Comparison of ENCODE assay signal across 19 mouse cellular contexts in the genomic region with DNA sequence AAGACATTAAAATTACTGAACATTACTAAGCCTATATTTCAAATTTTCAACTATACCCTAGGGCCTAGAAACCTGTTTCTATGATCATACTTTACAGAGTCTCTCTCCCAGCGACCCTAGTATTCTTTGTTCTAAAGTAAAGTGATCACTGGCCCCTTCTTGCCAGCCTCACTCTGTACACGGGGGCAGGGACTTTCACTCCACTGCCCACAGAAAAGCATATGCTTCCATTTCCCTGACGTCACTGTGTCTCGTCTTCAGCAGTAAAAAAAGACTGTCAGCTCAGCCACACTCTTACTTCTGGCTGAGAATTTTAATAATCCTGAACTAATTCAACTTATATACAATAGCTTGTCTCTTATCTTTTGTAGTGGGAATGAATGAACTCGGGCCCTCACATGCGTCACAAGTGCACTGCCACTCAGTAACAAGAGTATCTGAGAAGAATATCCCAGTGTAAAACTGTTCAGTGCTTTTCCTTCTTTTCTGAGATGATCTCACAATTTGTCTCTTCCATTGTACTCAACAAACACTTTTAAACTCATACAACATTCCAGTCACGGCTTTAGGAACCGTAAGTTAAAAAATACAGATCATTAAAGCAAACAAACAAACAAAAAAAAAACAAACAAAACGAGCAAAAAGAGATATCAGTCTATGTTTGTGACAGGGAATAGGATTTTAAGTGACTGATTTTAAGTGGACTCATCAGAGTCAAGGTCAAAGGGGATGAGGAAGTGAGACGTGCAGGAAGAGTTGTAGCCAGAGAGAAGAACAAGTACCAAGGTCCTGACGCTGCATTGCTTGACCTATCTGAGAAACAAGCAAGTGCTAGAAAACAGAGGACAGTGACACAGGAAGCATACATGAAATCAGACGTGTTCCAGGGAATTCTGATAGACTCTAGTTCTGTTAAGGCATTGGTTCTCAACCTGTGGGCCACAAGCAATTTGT.
DNase-seq lines count a peak whose midpoint lies in the region; ATAC-seq and TF ChIP-seq lines count a peak whose summit lies in the region.
"Had no signal": no experiment of that assay in that cellular context is flagged by ENCODE, and none has a peak within 500 bp of the region (broad histone marks: within the 10 kb centered on the region; RNA-seq: fewer than 3 reads in every experiment).

No protein-coding gene starts in this region.

- H3K4me1 ChIP-seq in forebrain, embryonic 12.5 days = peaks cover 4% of the 10 kb centered on the region
- H3K4me1 ChIP-seq in forebrain, embryonic 10.5 days = peaks cover 5% of the 10 kb centered on the region; the same call in 1 of the 2 replicates
- H3K4me1 ChIP-seq in midbrain, embryonic 12.5 days = peaks cover 8% of the 10 kb centered on the region; the same call in 1 of the 2 replicates
- no peaks in the 10 kb centered on the region for H3K4me1 ChIP-seq in midbrain, postnatal 0 days (ENCODE audit: insufficient read depth, low read length)
- H3K4me1 ChIP-seq in forebrain, embryonic 16.5 days (replicated peaks; ENCODE audit: control insufficient read depth, insufficient read depth, low read length) = no peaks in the 10 kb centered on the region
- H3K4me1 ChIP-seq: embryonic facial prominence, embryonic 12.5 days; heart, embryonic 12.5 days; hindbrain, embryonic 15.5 days had no signal

- no peak overlapping the region for H3K4me2 ChIP-seq in forebrain, embryonic 12.5 days
- no peak overlapping the region for H3K4me2 ChIP-seq in midbrain, embryonic 12.5 days (replicated peaks)
- H3K4me2 ChIP-seq in midbrain, postnatal 0 days (ENCODE audit: low read depth, low read length, poor library complexity, severe bottlenecking) = no peak overlapping the region
- H3K4me2 ChIP-seq in forebrain, embryonic 16.5 days (ENCODE audit: low read length) = no peak overlapping the region
- H3K4me2 ChIP-seq: embryonic facial prominence, embryonic 12.5 days; heart, embryonic 12.5 days; hindbrain, embryonic 15.5 days had no signal

- ATAC-seq in forebrain, embryonic 12.5 days (ENCODE audit: low FRiP score) = peak; percentile 46; the same call in 1 of the 2 replicates
- ATAC-seq in midbrain, embryonic 12.5 days (ENCODE audit: low FRiP score, low read depth) = peak; percentile 73
- ATAC-seq in midbrain, postnatal 0 days (ENCODE audit: low FRiP score) = no peak; the same call in 1 of the 2 replicates
- ATAC-seq in forebrain, embryonic 16.5 days = peak; percentile 38; the same call in 1 of the 2 replicates
- ATAC-seq: inflammation-experienced regulatory T-cells, adult 6 months; intestine, postnatal 0 days had no signal

- H3K9ac ChIP-seq in forebrain, embryonic 12.5 days = no peak overlapping the region
- no peak overlapping the region for H3K9ac ChIP-seq in midbrain, embryonic 12.5 days (replicated peaks)
- H3K9ac ChIP-seq in midbrain, postnatal 0 days (replicated peaks; ENCODE audit: low read length, poor library complexity, severe bottlenecking) = no peak overlapping the region
- H3K9ac ChIP-seq in forebrain, embryonic 16.5 days (replicated peaks; ENCODE audit: low read depth, low read length) = no peak overlapping the region
- H3K9ac ChIP-seq: embryonic facial prominence, embryonic 12.5 days; heart, embryonic 12.5 days; hindbrain, embryonic 15.5 days had no signal

- no peaks in the 10 kb centered on the region for H3K27me3 ChIP-seq in forebrain, embryonic 12.5 days
- H3K27me3 ChIP-seq in forebrain, embryonic 10.5 days (ENCODE audit: poor library complexity, severe bottlenecking) = no peaks in the 10 kb centered on the region
- no peaks in the 10 kb centered on the region for H3K27me3 ChIP-seq in midbrain, embryonic 12.5 days
- H3K27me3 ChIP-seq in midbrain, postnatal 0 days (ENCODE audit: insufficient read depth, low read length) = no peaks in the 10 kb centered on the region
- H3K27me3 ChIP-seq in forebrain, embryonic 16.5 days (replicated peaks; ENCODE audit: control insufficient read depth, insufficient read depth, low read length) = no peaks in the 10 kb centered on the region
- H3K27me3 ChIP-seq: embryonic facial prominence, embryonic 12.5 days; heart, embryonic 12.5 days; hindbrain, embryonic 15.5 days had no signal

- no peak overlapping the region for H3K4me3 ChIP-seq in forebrain, embryonic 12.5 days (replicated peaks)
- H3K4me3 ChIP-seq in forebrain, embryonic 10.5 days = no peak overlapping the region
- no peak overlapping the region for H3K4me3 ChIP-seq in midbrain, embryonic 12.5 days
- no peak overlapping the region for H3K4me3 ChIP-seq in midbrain, postnatal 0 days (ENCODE audit: low read depth, low read length)
- no peak overlapping the region for H3K4me3 ChIP-seq in forebrain, embryonic 16.5 days (replicated peaks; ENCODE audit: low read length)
- H3K4me3 ChIP-seq: embryonic facial prominence, embryonic 12.5 days; heart, embryonic 12.5 days; hindbrain, embryonic 10.5 days; hindbrain, embryonic 15.5 days had no signal

- TF ChIP-seq CTCF in midbrain, postnatal 0 days (IDR thresholded peaks at IDR 0.05) = no peak
- no peak for TF ChIP-seq CTCF in brain, embryonic 14.5 days (IDR thresholded peaks at IDR 0.05; ENCODE audit: borderline replicate concordance, extremely low read depth, insufficient read depth, insufficient read length)

- DNase-seq in forebrain, embryonic 10.5 days (ENCODE audit: extremely low spot score, low spot score) = no peak
- DNase-seq in midbrain, postnatal 0 days (ENCODE audit: low spot score) = no peak
- peak; percentile 32 for DNase-seq in brain, embryonic 14.5 days (ENCODE audit: low read depth)
- DNase-seq in cerebellum, postnatal 14 days = no peak
- no peak for DNase-seq in embryo, embryonic 11 days
- DNase-seq: adrenal gland, postnatal 10 days; cerebellum, adult 2 months; cerebellum, postnatal 10 days; gastrocnemius, postnatal 14 days; kidney, adult 8-10 months had no signal

- WGBS in forebrain, embryonic 12.5 days = 38% methylated on average over 12 of the region's 12 CpGs
- 69% methylated on average over 12 of the region's 12 CpGs for WGBS in forebrain, embryonic 10.5 days
- 46% methylated on average over 12 of the region's 12 CpGs for WGBS in midbrain, embryonic 12.5 days
- 39% methylated on average over 12 of the region's 12 CpGs for WGBS in midbrain, postnatal 0 days
- WGBS in forebrain, embryonic 16.5 days = 32% methylated on average over 12 of the region's 12 CpGs

- no peaks in the 10 kb centered on the region for H3K9me3 ChIP-seq in forebrain, embryonic 12.5 days
- H3K9me3 ChIP-seq in forebrain, embryonic 10.5 days = no peaks in the 10 kb centered on the region
- H3K9me3 ChIP-seq in midbrain, embryonic 12.5 days = no peaks in the 10 kb centered on the region
- H3K9me3 ChIP-seq in midbrain, postnatal 0 days (ENCODE audit: low read length) = no peaks in the 10 kb centered on the region
- no peaks in the 10 kb centered on the region for H3K9me3 ChIP-seq in forebrain, embryonic 16.5 days (ENCODE audit: control insufficient read depth, low read length)
- H3K9me3 ChIP-seq: embryonic facial prominence, embryonic 12.5 days; heart, embryonic 12.5 days; hindbrain, embryonic 10.5 days; hindbrain, embryonic 15.5 days had no signal

- H3K27ac ChIP-seq in forebrain, embryonic 12.5 days = no peak overlapping the region
- H3K27ac ChIP-seq in forebrain, embryonic 10.5 days = no peak overlapping the region
- H3K27ac ChIP-seq in midbrain, embryonic 12.5 days (replicated peaks) = no peak overlapping the region
- no peak overlapping the region for H3K27ac ChIP-seq in midbrain, postnatal 0 days (ENCODE audit: low read depth, low read length)
- H3K27ac ChIP-seq in forebrain, embryonic 16.5 days (ENCODE audit: low read length) = no peak overlapping the region
- H3K27ac ChIP-seq: embryonic facial prominence, embryonic 12.5 days; hindbrain, embryonic 10.5 days; hindbrain, embryonic 15.5 days had no signal

- peaks cover 10% of the 10 kb centered on the region for H3K36me3 ChIP-seq in forebrain, embryonic 12.5 days (replicated peaks)
- peaks cover 21% of the 10 kb centered on the region for H3K36me3 ChIP-seq in forebrain, embryonic 10.5 days (replicated peaks)
- peaks cover 15% of the 10 kb centered on the region for H3K36me3 ChIP-seq in midbrain, embryonic 12.5 days
- H3K36me3 ChIP-seq in midbrain, postnatal 0 days (ENCODE audit: insufficient read depth, low read length) = peaks cover 5% of the 10 kb centered on the region; the same call in 1 of the 2 replicates
- peaks cover 11% of the 10 kb centered on the region for H3K36me3 ChIP-seq in forebrain, embryonic 16.5 days (ENCODE audit: control insufficient read depth, insufficient read depth)

- TF ChIP-seq POLR2A in brain, embryonic 14.5 days (IDR thresholded peaks at IDR 0.05; ENCODE audit: borderline replicate concordance, extremely low read depth, insufficient read depth, insufficient read length, poor library complexity, severe bottlenecking) = no peak
